Mouse (Mus musculus) forebrain, embryonic 14.5 days (tissue): ENCODE measurements around the gene Gm49601. TPM values are rescaled to one million over a fixed set of nuclear protein-coding genes. Genes with fewer than 3 reads are reported as not detected.

Experiments
- ATAC-seq: fragments of 200-750 bp; cut with Nextera tagmentation; 2 replicates; pipeline ENCODE4 v1.8.0; 2017; ENCODE audit warnings: mild to moderate bottlenecking, moderate library complexity
- DNase-seq: peaks from one replicate; pipeline ENCODE4 v3.0.0-alpha.2; 2015; ENCODE audit warnings: low spot score
- H3K27ac ChIP-seq: fragments of 300-500 bp; sonication (generic); 2 replicates; pipeline ENCODE4 v1.5.1; 2014; ENCODE audit warnings: low read depth, mild to moderate bottlenecking, control low read depth, low read length, moderate library complexity
- H3K27me3 ChIP-seq: fragments of 300-500 bp; sonication (generic); replicated peaks from 2 replicates; pipeline ENCODE4 v1.6.1; 2014; ENCODE audit warnings: low read length, control low read depth, mixed read lengths; ENCODE audit not compliant: control insufficient read depth, insufficient read depth
- H3K36me3 ChIP-seq: fragments of 300-500 bp; sonication (generic); 2 replicates; pipeline ENCODE4 v1.6.1; 2014; ENCODE audit warnings: low read length, control low read depth; ENCODE audit not compliant: control insufficient read depth, insufficient read depth
- H3K4me1 ChIP-seq: fragments of 300-500 bp; sonication (generic); 2 replicates; pipeline ENCODE4 v1.6.1; 2014; ENCODE audit warnings: antibody characterized with exemption, low read length, control low read depth; ENCODE audit not compliant: control insufficient read depth, insufficient read depth
- H3K4me2 ChIP-seq: fragments of 300-500 bp; sonication (generic); 2 replicates; pipeline ENCODE4 v1.6.1; 2014; ENCODE audit warnings: mild to moderate bottlenecking, control low read depth, low read length
- H3K4me3 ChIP-seq: fragments of 300-500 bp; sonication (generic); 2 replicates; pipeline ENCODE4 v1.5.1; 2014; ENCODE audit warnings: low read depth, low read length, control low read depth
- H3K9ac ChIP-seq: fragments of 300-500 bp; sonication (generic); 2 replicates; pipeline ENCODE4 v1.6.1; 2014; ENCODE audit warnings: mild to moderate bottlenecking, low read length, control low read depth, moderate library complexity
- H3K9me3 ChIP-seq: fragments of 300-500 bp; sonication (generic); replicated peaks from 2 replicates; pipeline ENCODE4 v1.6.1; 2016; ENCODE audit warnings: low read length, control low read depth, mixed read lengths; ENCODE audit not compliant: control insufficient read depth
- WGBS: fragments of 180-500 bp; shearing (Covaris S2); extraction: QIAGEN DNeasy Blood & Tissue Kit; methylation state at CpG from one replicate; pipeline ENCODE4 v1.1.7; 2014; 5-methylcytosine and 5-hydroxymethylcytosine counted together
- polyA plus RNA-seq: library from polyadenylated mRNA; unstranded; fragments of >200 nt; fragmentation: Nextera tagmentation; extraction: Ambion mirVana; gene quantifications from 2 replicates; pipeline ENCODE4 v1.2.1, GENCODE M21; 2014

Gene Gm49601
- polyA plus RNA-seq, 1 experiment from 2014 or later = 5.7 TPM

DNA sequence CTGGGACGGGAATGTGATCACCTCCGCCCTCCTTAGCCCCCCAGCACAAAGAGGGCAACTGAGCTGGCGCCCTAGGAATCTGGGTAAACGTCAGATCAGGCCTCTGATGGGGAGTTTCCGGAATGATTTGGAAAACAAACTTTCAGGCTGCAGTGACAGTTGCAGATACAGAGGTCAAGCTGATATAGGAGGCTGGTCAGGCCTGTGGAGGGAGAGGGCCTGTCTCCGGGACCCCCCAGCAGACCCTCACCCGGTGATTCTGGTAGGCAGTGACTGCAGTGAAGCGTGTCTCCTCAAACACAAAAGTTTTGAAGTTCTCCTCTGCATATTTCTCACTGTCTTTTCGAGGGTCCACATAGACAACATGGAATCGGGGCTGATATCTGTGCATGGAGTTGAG is 43.1 kb downstream of the Gm49601 start:
- Histone ChIP-seq H3K9me3 (no peaks in the 10 kb centered on the region), H3K27me3 (peaks cover 95% of the 10 kb centered on the region), H3K27ac (no peak overlapping the region), H3K4me1 (peaks cover 2% of the 10 kb centered on the region), H3K4me3 (no peak overlapping the region), H3K4me2 (no peak overlapping the region), H3K36me3 (no peaks in the 10 kb centered on the region), H3K9ac (no peak overlapping the region)
- ATAC-seq = no peak
- no peak for DNase-seq
- 6% methylated on average over 10 of the region's 10 CpGs for WGBS

GRCm38 (mm10) chr16:18582426-18583148 is 43.6 kb downstream of the Gm49601 start:
- Histone ChIP-seq H3K4me1 (peaks cover 2% of the 10 kb centered on the region; the same call in 1 of the 2 replicates), H3K9me3 (no peaks in the 10 kb centered on the region), H3K4me2 (peak overlapping the region; percentile 50), H3K9ac (no peak overlapping the region), H3K27me3 (peaks cover 93% of the 10 kb centered on the region), H3K27ac (no peak overlapping the region), H3K36me3 (no peaks in the 10 kb centered on the region), H3K4me3 (peak overlapping the region; percentile 31)
- no peak for DNase-seq
- under 1% methylated on average over 56 of the region's 67 CpGs for WGBS
- no peak for ATAC-seq

- under 1% methylated on average over 63 of the region's 66 CpGs for WGBS
- DNase-seq = no peak
- no peaks in the 10 kb centered on the region for H3K36me3 ChIP-seq
- peak overlapping the region; percentile 29; the same call in 1 of the 2 replicates for H3K9ac ChIP-seq
- H3K27me3 ChIP-seq = peaks cover 85% of the 10 kb centered on the region
- no peaks in the 10 kb centered on the region for H3K9me3 ChIP-seq
- H3K4me2 ChIP-seq = peak overlapping the region; percentile 50
- peak; percentile 29 for ATAC-seq
- peak overlapping the region; percentile 31 for H3K4me3 ChIP-seq
- peaks cover 2% of the 10 kb centered on the region; the same call in 1 of the 2 replicates for H3K4me1 ChIP-seq
- H3K27ac ChIP-seq = no peak overlapping the region
Measured at GRCm38 (mm10) chr16:18581623-18582205, 44.5 kb downstream of the Gm49601 start.

DNA sequence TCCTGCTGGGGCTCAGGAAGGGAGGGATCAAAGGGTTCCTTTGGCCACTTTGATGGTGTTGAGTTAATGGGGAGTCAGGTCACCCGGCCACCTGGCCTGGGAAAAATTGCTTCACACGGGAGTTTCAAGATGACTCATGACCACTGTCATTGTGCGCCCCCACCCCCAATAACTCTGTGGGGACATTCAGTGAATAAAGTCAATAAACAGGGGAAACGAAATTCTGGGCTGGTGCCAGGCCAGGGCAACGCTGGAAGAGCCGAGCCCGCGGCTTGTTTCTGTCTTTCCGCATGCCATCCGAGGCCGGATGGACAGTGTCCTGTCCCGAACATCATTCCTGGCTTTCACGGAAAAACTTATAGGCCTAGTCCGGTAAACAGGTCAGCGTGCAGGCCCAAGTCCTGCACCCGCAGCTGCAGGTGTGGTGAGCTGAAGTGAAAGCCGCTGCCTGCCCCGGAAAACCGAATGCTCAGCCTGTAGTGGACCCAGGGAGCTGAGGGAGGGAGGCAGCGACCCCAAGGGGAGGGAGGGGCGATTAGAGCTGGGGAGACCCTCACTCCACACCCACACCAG is 45.1 kb downstream of the Gm49601 start:
- no peak overlapping the region for H3K27ac ChIP-seq
- H3K27me3 ChIP-seq = peaks cover 79% of the 10 kb centered on the region
- no peaks in the 10 kb centered on the region for H3K9me3 ChIP-seq
- H3K4me1 ChIP-seq = no peaks in the 10 kb centered on the region
- ATAC-seq (no peak), DNase-seq (no peak)
- WGBS = 5% methylated on average over 21 of the region's 21 CpGs
- peak overlapping the region; percentile 50 for H3K4me2 ChIP-seq
- peak overlapping the region; percentile 31; the same call in 1 of the 2 replicates for H3K4me3 ChIP-seq
- no peaks in the 10 kb centered on the region for H3K36me3 ChIP-seq
- H3K9ac ChIP-seq = no peak overlapping the region

- Histone ChIP-seq H3K4me3 (no peak overlapping the region), H3K36me3 (no peaks in the 10 kb centered on the region), H3K27me3 (peaks cover 71% of the 10 kb centered on the region), H3K4me2 (no peak overlapping the region), H3K27ac (no peak overlapping the region), H3K4me1 (no peaks in the 10 kb centered on the region), H3K9me3 (no peaks in the 10 kb centered on the region), H3K9ac (no peak overlapping the region)
- DNase-seq = no peak
- WGBS = 18% methylated on average over 2 of the region's 2 CpGs
- ATAC-seq = no peak
Measured at GRCm38 (mm10) chr16:18580389-18580788, 45.8 kb downstream of the Gm49601 start.

DNA sequence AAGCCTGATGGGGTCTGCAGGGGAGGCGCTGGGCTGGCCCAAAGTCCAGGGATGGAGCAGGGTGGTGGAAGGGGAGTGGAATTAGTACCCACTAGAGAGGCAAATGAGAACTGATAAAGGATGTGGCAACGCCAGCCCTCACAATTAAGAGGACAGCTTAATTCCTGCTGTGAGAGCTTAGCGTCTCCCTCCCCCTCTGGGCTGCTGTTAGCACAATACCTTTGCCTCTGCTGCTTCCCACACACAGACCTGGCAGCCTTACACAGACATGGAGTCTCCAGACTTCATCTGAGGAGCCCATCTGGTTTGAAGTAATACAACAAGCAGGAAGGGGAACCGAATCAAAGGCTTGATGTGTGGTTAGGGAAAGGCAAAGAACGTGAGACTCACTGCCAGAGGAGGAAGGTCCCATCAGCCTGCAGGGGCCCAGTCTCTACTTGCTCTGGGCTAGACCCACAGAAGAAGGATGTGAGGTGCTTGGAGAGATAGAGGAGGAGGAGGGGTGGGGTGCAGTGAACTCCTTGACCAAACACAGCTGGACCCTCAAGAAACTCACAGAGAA is 48.5 kb downstream of the Gm49601 start:
- WGBS = 9% methylated on average over 5 of the region's 5 CpGs
- no peak overlapping the region for H3K9ac ChIP-seq
- no peak overlapping the region for H3K27ac ChIP-seq
- no peaks in the 10 kb centered on the region for H3K4me1 ChIP-seq
- peaks cover 44% of the 10 kb centered on the region for H3K27me3 ChIP-seq
- no peaks in the 10 kb centered on the region for H3K9me3 ChIP-seq
- DNase-seq = no peak
- no peak overlapping the region for H3K4me3 ChIP-seq
- no peak for ATAC-seq
- no peaks in the 10 kb centered on the region for H3K36me3 ChIP-seq
- H3K4me2 ChIP-seq = no peak overlapping the region

GRCm38 (mm10) chr16:18577071-18577470 is 49.2 kb downstream of the Gm49601 start:
- WGBS = 21% methylated on average over 3 of the region's 3 CpGs
- Histone ChIP-seq H3K9me3 (no peaks in the 10 kb centered on the region), H3K9ac (no peak overlapping the region), H3K4me2 (no peak overlapping the region), H3K27ac (no peak overlapping the region), H3K36me3 (no peaks in the 10 kb centered on the region), H3K27me3 (peaks cover 38% of the 10 kb centered on the region), H3K4me1 (no peaks in the 10 kb centered on the region), H3K4me3 (no peak overlapping the region)
- DNase-seq = no peak
- ATAC-seq = no peak

DNA sequence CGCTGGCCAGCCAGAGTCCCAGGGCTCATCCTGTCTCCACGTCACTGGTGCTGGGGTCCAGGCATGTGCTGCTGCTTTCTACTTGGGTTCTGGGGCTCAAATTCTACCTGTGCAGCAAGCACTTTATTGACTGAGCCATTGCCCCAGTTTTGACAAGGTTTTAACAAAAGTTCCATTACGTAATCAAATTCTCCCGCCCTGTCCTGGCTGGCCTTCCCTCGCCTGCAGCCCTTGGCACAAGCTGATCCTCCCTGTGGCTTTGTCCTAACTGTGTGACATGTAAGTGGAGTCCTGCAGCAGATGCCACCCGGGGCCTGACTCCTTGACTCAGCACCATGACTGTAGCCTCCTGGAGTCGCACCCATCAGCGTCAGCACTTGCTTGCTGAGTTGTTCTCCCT is 52.0 kb downstream of the Gm49601 start:
- H3K9ac ChIP-seq = no peak overlapping the region
- H3K9me3 ChIP-seq = no peaks in the 10 kb centered on the region
- 73% methylated on average over 8 of the region's 8 CpGs for whole genome bisulfite sequencing
- no peak overlapping the region for H3K4me2 ChIP-seq
- no peak for DNase-seq
- H3K27ac ChIP-seq = no peak overlapping the region
- no peaks in the 10 kb centered on the region for H3K4me1 ChIP-seq
- H3K4me3 ChIP-seq = no peak overlapping the region
- H3K36me3 ChIP-seq = no peaks in the 10 kb centered on the region
- peaks cover 11% of the 10 kb centered on the region for H3K27me3 ChIP-seq
- no peak for ATAC-seq
